Mouse (Mus musculus) small intestine, adult 2 months (tissue): ENCODE data around the gene Pla2g2c. TPM values are rescaled to one million over a fixed set of nuclear protein-coding genes. Genes with fewer than 3 reads are reported as not detected.

Source experiments
- H3K27ac ChIP-seq: fragments of 200-500 bp; 2 replicates; pipeline ENCODE4 v1.5.1; 2012; ENCODE audit warnings: low read depth, low read length, control low read depth, inconsistent platforms; ENCODE audit not compliant: insufficient read depth
- H3K27me3 ChIP-seq: fragments of 200-500 bp; 2 replicates; pipeline ENCODE4 v1.6.1; 2012; ENCODE audit warnings: mild to moderate bottlenecking, moderate library complexity, low read length, inconsistent platforms; ENCODE audit not compliant: control insufficient read depth, insufficient read depth
- H3K36me3 ChIP-seq: fragments of 200-500 bp; 2 replicates; pipeline ENCODE4 v1.6.1; 2012; ENCODE audit warnings: mild to moderate bottlenecking, low read length, control low read depth, inconsistent platforms; ENCODE audit not compliant: control insufficient read depth, insufficient read depth
- H3K4me1 ChIP-seq: fragments of 200-500 bp; 2 replicates; pipeline ENCODE4 v1.6.1; 2012; ENCODE audit warnings: low read length, inconsistent platforms, mixed read lengths; ENCODE audit not compliant: control insufficient read depth, insufficient read depth, insufficient read length
- H3K4me3 ChIP-seq: fragments of 200-500 bp; 2 replicates; pipeline ENCODE4 v1.5.1; 2012; ENCODE audit warnings: low read depth, mild to moderate bottlenecking, control low read depth, inconsistent platforms, low read length, moderate library complexity
- CTCF ChIP-seq: fragments of 200-500 bp; IDR thresholded peaks from 2 replicates; pipeline ENCODE4 v1.5.1; 2012; ENCODE audit warnings: low read depth, mild to moderate bottlenecking, control low read depth, inconsistent platforms, low read length, moderate library complexity, mixed read lengths; ENCODE audit not compliant: insufficient replicate concordance, insufficient read length; ENCODE audit errors: extremely low read depth
- POLR2A ChIP-seq: fragments of 200-500 bp; IDR thresholded peaks from 2 replicates; pipeline ENCODE4 v1.6.1; 2012; ENCODE audit warnings: low read depth, mild to moderate bottlenecking, control low read depth, inconsistent platforms, low read length, moderate library complexity
- WGBS: fragments of 180-500 bp; shearing (Covaris S2); methylation state at CpG from one replicate; pipeline ENCODE4 v1.1.7; 2018; 5-methylcytosine and 5-hydroxymethylcytosine counted together
- polyA plus RNA-seq: library from polyadenylated mRNA; depleted of rRNA; stranded (reverse); fragments of >200 nt; gene quantifications from 2 replicates; pipeline ENCODE4 v1.2.3, GENCODE M21; 2012

The Pla2g2c gene
- polyA plus RNA-seq, 1 experiment = 0.24 TPM

- H3K27ac ChIP-seq = no peak overlapping the region
- H3K36me3 ChIP-seq = no peaks in the 10 kb centered on the region
- H3K4me3 ChIP-seq = no peak overlapping the region
- TF ChIP-seq CTCF = peak; percentile 72; the same call in 1 of the 2 replicates
- no peak for TF ChIP-seq POLR2A
- no peaks in the 10 kb centered on the region; the same call in 1 of the 2 replicates for H3K4me1 ChIP-seq
- 3% methylated on average over 7 of the region's 7 CpGs for WGBS
- H3K27me3 ChIP-seq = no peaks in the 10 kb centered on the region
Measured at GRCm38 (mm10) chr4:138708636-138709035, 16.0 kb upstream of the Pla2g2c start.

- no peak overlapping the region for H3K27ac ChIP-seq
- H3K4me1 ChIP-seq = no peaks in the 10 kb centered on the region; the same call in 1 of the 2 replicates
- TF ChIP-seq POLR2A (no peak), CTCF (no peak)
- no peak overlapping the region for H3K4me3 ChIP-seq
- WGBS = 78% methylated on average over 11 of the region's 11 CpGs
- H3K36me3 ChIP-seq = no peaks in the 10 kb centered on the region
- no peaks in the 10 kb centered on the region for H3K27me3 ChIP-seq
Measured at GRCm38 (mm10) chr4:138709246-138709645, 15.3 kb upstream of the Pla2g2c start.

- WGBS = 75% methylated on average over 7 of the region's 7 CpGs
- Histone ChIP-seq H3K27me3 (no peaks in the 10 kb centered on the region), H3K27ac (no peak overlapping the region), H3K36me3 (no peaks in the 10 kb centered on the region), H3K4me1 (no peaks in the 10 kb centered on the region; the same call in 1 of the 2 replicates), H3K4me3 (no peak overlapping the region)
- no peak for TF ChIP-seq CTCF
- TF ChIP-seq POLR2A = no peak
Measured at GRCm38 (mm10) chr4:138709944-138710343, 14.6 kb upstream of the Pla2g2c start.

DNA sequence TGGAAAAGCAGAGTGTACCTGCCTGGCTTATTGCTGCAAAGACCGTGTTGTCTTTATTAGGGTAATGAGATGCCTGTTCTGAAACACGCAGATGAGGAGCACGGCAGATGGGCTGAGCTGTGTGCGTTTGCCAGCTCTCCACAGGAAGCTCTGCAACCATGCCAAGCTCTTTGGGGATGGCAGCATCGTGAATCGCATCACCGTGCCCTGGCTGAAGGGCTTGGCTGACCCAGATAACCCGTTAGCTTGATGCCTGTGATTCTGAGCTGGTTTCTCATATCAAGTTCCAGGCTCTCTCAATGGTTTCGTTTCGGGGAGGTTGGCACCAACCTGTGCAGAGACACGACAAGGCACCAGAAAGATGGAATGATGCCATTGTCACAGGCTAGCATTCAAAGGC lies 14.0 kb upstream of the Pla2g2c start:
- H3K4me3 ChIP-seq = no peak overlapping the region
- H3K27me3 ChIP-seq = no peaks in the 10 kb centered on the region
- no peak overlapping the region for H3K27ac ChIP-seq
- WGBS = 86% methylated on average over 11 of the region's 11 CpGs
- TF ChIP-seq CTCF (no peak), POLR2A (no peak)
- no peaks in the 10 kb centered on the region; the same call in 1 of the 2 replicates for H3K4me1 ChIP-seq
- no peaks in the 10 kb centered on the region for H3K36me3 ChIP-seq

DNA sequence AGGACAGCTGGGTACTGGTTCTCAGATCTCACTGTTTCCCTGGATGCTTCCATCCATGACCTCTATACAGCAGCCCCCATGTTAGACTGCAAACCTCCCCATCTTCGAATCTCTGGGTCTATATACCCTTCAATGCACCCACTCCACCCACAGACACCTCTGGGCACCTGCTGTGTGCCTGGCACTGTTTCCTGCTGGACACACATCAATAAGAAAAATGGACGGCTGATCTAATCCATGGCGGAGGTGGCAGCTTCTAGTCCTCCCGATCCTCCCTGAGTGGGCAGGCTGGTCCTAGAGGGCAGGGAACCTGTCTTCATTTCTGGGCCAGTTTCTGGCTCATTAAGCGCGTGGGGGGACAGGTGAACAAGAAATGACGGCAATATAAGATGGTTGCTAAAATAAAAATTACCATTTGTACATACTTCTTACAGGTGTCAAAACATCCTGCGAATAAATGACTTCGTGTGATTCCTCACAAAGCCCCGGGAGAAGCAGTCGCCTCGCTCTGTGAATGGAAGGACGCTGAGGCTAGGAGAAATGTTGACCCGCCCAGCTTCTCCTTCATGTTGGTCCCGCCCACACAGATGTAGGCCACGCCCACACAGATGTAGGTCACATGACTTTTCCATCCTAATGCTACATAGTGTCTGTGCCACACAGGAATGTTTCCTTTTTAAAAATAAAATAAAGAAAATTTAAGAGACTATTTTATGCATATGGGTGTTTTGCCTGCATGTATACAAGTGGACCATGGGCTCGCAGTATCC lies 13.4 kb upstream of the Pla2g2c start:
- 61% methylated on average over 17 of the region's 17 CpGs for WGBS
- no peaks in the 10 kb centered on the region for H3K36me3 ChIP-seq
- no peak overlapping the region for H3K27ac ChIP-seq
- no peak for TF ChIP-seq CTCF
- TF ChIP-seq POLR2A = no peak
- no peaks in the 10 kb centered on the region; the same call in 1 of the 2 replicates for H3K4me1 ChIP-seq
- no peak overlapping the region for H3K4me3 ChIP-seq
- no peaks in the 10 kb centered on the region for H3K27me3 ChIP-seq

DNA sequence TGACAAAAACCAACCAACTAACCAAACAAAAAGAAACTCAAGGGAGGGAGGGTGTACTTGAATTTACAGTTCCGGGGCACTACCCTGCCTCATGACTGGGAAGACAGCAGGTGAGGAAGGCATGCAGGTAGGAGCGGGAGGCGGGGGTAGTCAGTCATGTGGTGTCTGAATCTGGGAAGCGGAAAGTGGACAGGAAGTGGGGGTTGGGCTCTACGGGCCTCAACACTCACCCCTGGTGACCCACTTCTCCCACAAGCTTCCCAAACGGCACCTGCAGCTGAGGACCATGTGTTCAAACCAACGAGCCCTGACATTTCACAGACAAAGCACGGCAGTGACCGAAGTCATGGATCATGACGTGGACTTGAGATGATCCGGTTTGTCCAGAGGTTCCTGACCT lies 12.5 kb upstream of the Pla2g2c start:
- 77% methylated on average over 11 of the region's 11 CpGs for WGBS
- H3K4me1 ChIP-seq = no peaks in the 10 kb centered on the region; the same call in 1 of the 2 replicates
- no peak for TF ChIP-seq CTCF
- TF ChIP-seq POLR2A = no peak
- no peak overlapping the region for H3K4me3 ChIP-seq
- H3K27me3 ChIP-seq = no peaks in the 10 kb centered on the region
- H3K27ac ChIP-seq = no peak overlapping the region
- no peaks in the 10 kb centered on the region for H3K36me3 ChIP-seq

- Histone ChIP-seq H3K27ac (no peak overlapping the region), H3K4me1 (no peaks in the 10 kb centered on the region; the same call in 1 of the 2 replicates), H3K4me3 (no peak overlapping the region), H3K36me3 (no peaks in the 10 kb centered on the region), H3K27me3 (no peaks in the 10 kb centered on the region)
- WGBS = 73% methylated on average over 8 of the region's 8 CpGs
- TF ChIP-seq POLR2A (no peak), CTCF (no peak)
Measured at GRCm38 (mm10) chr4:138712621-138713020, 12.0 kb upstream of the Pla2g2c start.
